Mouse (Mus musculus) central nervous system, embryonic 11.5 days (tissue): Measurements from ENCODE around the gene Olfr272. TPM values are rescaled to one million over a fixed set of nuclear protein-coding genes. Genes with fewer than 3 reads are reported as not detected.

ENCODE experiments used
- polyA plus RNA-seq: library from polyadenylated mRNA; depleted of rRNA; stranded (reverse); fragments of >200 nt; gene quantifications from 2 replicates; pipeline ENCODE4 v1.2.3, GENCODE M21; 2012; rRNA removed

Gene Olfr272
- not detected in 2 replicates for polyA plus RNA-seq

DNA sequence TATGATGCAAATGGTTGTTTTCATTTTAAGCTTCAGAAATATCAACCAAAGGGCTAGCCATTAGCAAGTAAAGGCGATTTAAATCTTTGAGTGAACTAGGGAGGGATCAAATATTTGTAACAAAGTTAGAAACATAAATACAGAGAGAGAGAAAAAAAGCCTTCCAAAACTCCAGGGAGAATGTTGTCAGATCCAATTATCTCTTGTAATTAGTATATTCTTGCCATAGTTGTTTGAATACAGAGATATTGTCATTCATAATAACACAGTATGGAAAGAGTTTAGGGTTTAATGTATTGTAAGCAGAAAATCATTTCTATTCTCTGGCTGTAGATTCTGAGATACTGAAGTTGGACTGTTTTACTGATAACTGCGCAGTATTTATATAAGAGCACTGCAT lies at the start of gene Olfr272:
Olfr272 (minus strand) TSS at position 101 of the 400 bp plus-strand sequence.

DNA sequence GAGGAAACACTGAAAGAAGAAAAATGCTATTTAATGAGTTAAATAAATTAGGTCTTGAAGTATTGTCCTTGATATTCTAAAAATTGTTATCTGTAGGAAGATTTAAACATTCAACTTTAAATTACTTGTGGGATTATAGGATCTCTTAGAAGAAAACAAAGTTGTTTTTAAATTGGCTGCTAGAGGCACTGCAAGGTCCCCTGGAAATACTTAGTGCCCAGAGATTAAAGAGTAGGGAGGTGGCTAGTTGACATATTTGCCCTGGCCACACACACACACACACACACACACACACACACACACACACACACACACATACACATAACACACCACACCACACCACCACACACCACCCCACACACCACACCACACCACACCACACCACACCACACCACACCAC lies 45.3 kb upstream of the Olfr272 start, which contains the start of gene Olfr270:
Olfr270 (plus strand) TSS at position 301 of the 400 bp plus-strand sequence.

Other genes starting within 250 kb of the Olfr272 start
- gene Olfr275, start 104.6 kb downstream of the Olfr272 start, polyA plus RNA-seq: not detected in 2 replicates
- not detected in 2 replicates for gene Olfr273, start 59.9 kb downstream of the Olfr272 start, polyA plus RNA-seq
- gene Olfr270, start 45.4 kb upstream of the Olfr272 start, polyA plus RNA-seq: not detected in 2 replicates
- gene Nipsnap3a, start 70.1 kb upstream of the Olfr272 start, polyA plus RNA-seq: not detected in 2 replicates
- gene Nipsnap3b, start 92.7 kb upstream of the Olfr272 start, polyA plus RNA-seq: 26.2 and 46.7 TPM in 2 replicates
- 4.2 and 7.0 TPM in 2 replicates for gene Abca1, start 240.7 kb upstream of the Olfr272 start, polyA plus RNA-seq